Mouse (Mus musculus): Measurements from ENCODE around the gene Eps15l1. TPM values are rescaled to one million over a fixed set of nuclear protein-coding genes. Genes with fewer than 3 reads are reported as not detected.

Gene Eps15l1
- total and polyA plus RNA-seq, 3 experiments: 19.1 to 40.8 TPM; not detected in 1

DNA sequence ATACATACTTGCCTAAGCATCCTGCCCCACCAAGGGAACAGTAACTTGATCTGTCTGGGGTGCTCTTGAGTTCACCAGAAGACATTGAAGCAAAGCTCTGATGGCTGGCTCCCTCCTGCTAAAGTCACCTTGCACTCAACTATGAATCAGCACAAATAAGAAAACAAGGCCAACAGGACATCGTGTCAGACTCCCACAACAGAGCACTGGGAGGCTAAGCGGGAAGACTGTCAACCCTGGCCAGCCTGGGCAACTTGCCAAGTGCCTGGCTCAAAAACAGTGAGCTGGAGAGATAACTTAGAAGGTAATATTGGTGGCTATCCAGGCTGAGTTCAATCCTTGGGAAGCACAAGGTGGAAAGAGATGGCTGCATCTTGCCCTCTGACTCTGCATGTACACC, 13.7 kb upstream of the Eps15l1 start:
- Histone ChIP-seq H3K9ac (ENCODE audit: control insufficient read depth, low read depth, low read length, poor library complexity, severe bottlenecking) (no peak overlapping the region), H3K4me3 (ENCODE audit: control insufficient read depth in 1 of 2, insufficient read depth in 1 of 2, low read depth in 2 of 2, low read length in 2 of 2) (no peak overlapping the region), H3K4me1 (ENCODE audit: control insufficient read depth in 1 of 2, insufficient read depth in 2 of 2, low read length in 2 of 2) (0 out of 4 replicates have a peak, but pooled peaks cover 0 to 6% of the 10 kb centered on the region in 2 experiments)

DNA sequence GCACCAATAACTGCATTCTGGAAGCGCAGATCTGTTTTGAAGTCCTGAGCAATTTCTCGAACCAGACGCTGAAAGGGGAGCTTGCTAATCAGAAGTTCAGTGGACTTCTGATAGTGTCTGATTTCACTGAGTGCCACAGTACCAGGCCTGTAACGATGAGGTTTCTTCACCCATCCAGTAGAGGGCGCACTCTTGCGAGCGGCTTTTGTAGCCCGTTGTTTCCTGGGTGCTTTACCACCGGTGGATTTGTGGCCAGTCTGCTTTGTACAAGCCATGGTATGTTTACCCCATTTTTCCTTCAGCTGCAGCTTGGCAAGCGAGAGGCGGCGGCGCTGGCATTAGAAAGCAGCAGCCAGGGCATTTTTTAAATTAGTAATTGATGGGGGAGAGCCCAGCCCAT, 8.4 kb upstream of the Eps15l1 start:
- Histone ChIP-seq H3K4me3 (ENCODE audit: control insufficient read depth in 1 of 2, insufficient read depth in 1 of 2, low read depth in 2 of 2, low read length in 2 of 2) (no peak overlapping the region), H3K79me2 (ENCODE audit: control insufficient read depth, insufficient read depth, low read length, poor library complexity) (no peaks in the 10 kb centered on the region), H3K36me3 (ENCODE audit: control insufficient read depth in 1 of 2, insufficient read depth in 2 of 2, low read length in 2 of 2) (no peaks in the 10 kb centered on the region; a peak in 1 of 4 replicates), H3K4me1 (ENCODE audit: control insufficient read depth in 1 of 2, insufficient read depth in 2 of 2, low read length in 2 of 2) (no peaks in the 10 kb centered on the region), H3K9me3 (replicated peaks; ENCODE audit: insufficient read depth, low read length) (no peaks in the 10 kb centered on the region), H3K27ac (ENCODE audit: control insufficient read depth, low read depth, low read length) (no peak overlapping the region), H3K9ac (ENCODE audit: control insufficient read depth, low read depth, low read length, poor library complexity, severe bottlenecking) (no peak overlapping the region), H3K27me3 (ENCODE audit: control insufficient read depth in 1 of 2, insufficient read depth in 2 of 2, low read length in 2 of 2) (no peaks in the 10 kb centered on the region)
- TF ChIP-seq RCOR1 (IDR thresholded peaks at IDR 0.05; ENCODE audit: low read depth, low read length) (no peak), TCF12 (IDR thresholded peaks at IDR 0.05; ENCODE audit: low read depth, low read length) (no peak), NRF1 (IDR thresholded peaks at IDR 0.05; ENCODE audit: insufficient read depth, low read depth, low read length, poor library complexity, severe bottlenecking) (no peak), SMC3 (IDR thresholded peaks at IDR 0.05; ENCODE audit: low read depth, low read length) (no peak), MAX (IDR thresholded peaks at IDR 0.05; ENCODE audit: low read length) (no peak), KAT2A (conservative IDR thresholded peaks at IDR 0.05; ENCODE audit: low read depth, low read length) (no peak), CTCF (IDR thresholded peaks at IDR 0.05 in 2 of 3, conservative IDR thresholded peaks at IDR 0.05 in 1 of 3; ENCODE audit: control insufficient read depth in 1 of 3, insufficient read depth in 1 of 3, low read depth in 2 of 3, low read length in 3 of 3, poor library complexity in 1 of 3, severe bottlenecking in 1 of 3) (peak; percentile 39 to 68 (median 56))
- DNase-seq (ENCODE audit: low read depth, low spot score): peak; percentile 39

More for the DNA sequence above, 13.7 kb upstream of the Eps15l1 start:
- peak; percentile 74 for DNase-seq (ENCODE audit: low read depth, low spot score)
- Histone ChIP-seq H3K36me3 (ENCODE audit: control insufficient read depth in 1 of 2, insufficient read depth in 2 of 2, low read length in 2 of 2) (no peaks in the 10 kb centered on the region; a peak in 1 of 4 replicates), H3K27ac (ENCODE audit: control insufficient read depth, low read depth, low read length) (no peak overlapping the region), H3K27me3 (ENCODE audit: control insufficient read depth in 1 of 2, insufficient read depth in 2 of 2, low read length in 2 of 2) (no peaks in the 10 kb centered on the region), H3K9me3 (replicated peaks; ENCODE audit: insufficient read depth, low read length) (no peaks in the 10 kb centered on the region), H3K79me2 (ENCODE audit: control insufficient read depth, insufficient read depth, low read length, poor library complexity) (no peaks in the 10 kb centered on the region)
- TF ChIP-seq ZNF384 (IDR thresholded peaks at IDR 0.05; ENCODE audit: low read depth, low read length) (no peak), SIN3A (IDR thresholded peaks at IDR 0.05; ENCODE audit: low read length) (no peak), RAD21 (IDR thresholded peaks at IDR 0.05; ENCODE audit: low read depth, low read length) (no peak), ETS1 (IDR thresholded peaks at IDR 0.05; ENCODE audit: low read depth, low read length) (no peak), MXI1 (IDR thresholded peaks at IDR 0.05; ENCODE audit: low read depth, low read length) (no peak), E2F4 (IDR thresholded peaks at IDR 0.05; ENCODE audit: borderline replicate concordance, low read depth, low read length) (no peak), RCOR1 (IDR thresholded peaks at IDR 0.05; ENCODE audit: low read depth, low read length) (no peak), CHD1 (IDR thresholded peaks at IDR 0.05; ENCODE audit: low read depth, low read length) (no peak), HCFC1 (IDR thresholded peaks at IDR 0.05; ENCODE audit: low read depth, low read length) (no peak), POLR2AphosphoS5 (IDR thresholded peaks at IDR 0.05; ENCODE audit: borderline replicate concordance, low read depth, low read length) (no peak), JUND (IDR thresholded peaks at IDR 0.05; ENCODE audit: low read depth, low read length) (no peak), MYC (IDR thresholded peaks at IDR 0.05; ENCODE audit: low read depth, low read length) (no peak), KAT2A (conservative IDR thresholded peaks at IDR 0.05; ENCODE audit: low read depth, low read length) (no peak)
